Mouse (Mus musculus): ENCODE measurements around the gene Ltbp3. TPM values are rescaled to one million over a fixed set of nuclear protein-coding genes. Genes with fewer than 3 reads are reported as not detected.

Ltbp3 gene
- polyA plus RNA-seq, 1 experiment, result 18.4 TPM

DNA sequence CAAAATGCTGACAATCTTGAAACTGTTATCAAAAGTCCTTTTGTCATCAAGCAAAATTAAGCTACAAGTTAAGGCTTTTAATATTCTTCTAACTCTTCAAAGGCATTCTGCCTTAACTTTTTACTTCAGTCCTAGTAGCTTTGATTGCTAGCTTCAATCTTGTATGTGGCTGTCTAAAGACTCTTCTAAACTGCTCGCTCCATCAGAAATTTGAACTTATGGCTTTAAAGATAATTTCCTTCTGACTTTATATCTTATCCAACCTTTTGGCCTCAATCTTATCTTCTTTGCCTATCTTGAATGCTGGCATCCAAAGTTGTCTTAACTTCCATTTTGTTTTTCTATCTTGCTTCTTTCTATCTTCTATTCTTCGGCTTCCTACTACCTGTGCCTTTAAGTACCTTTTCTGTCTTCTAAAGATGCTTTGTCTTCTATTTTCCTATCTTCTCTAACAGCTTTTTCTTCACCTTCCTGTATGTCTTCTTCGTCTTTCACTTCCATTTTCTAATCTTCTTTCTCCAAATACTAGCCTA lies 60.8 kb downstream of the Ltbp3 start:
- WGBS, result under 1% methylated on average over 3 of the region's 3 CpGs
- DNase-seq (ENCODE audit: low read depth, low spot score), result no peak

DNA sequence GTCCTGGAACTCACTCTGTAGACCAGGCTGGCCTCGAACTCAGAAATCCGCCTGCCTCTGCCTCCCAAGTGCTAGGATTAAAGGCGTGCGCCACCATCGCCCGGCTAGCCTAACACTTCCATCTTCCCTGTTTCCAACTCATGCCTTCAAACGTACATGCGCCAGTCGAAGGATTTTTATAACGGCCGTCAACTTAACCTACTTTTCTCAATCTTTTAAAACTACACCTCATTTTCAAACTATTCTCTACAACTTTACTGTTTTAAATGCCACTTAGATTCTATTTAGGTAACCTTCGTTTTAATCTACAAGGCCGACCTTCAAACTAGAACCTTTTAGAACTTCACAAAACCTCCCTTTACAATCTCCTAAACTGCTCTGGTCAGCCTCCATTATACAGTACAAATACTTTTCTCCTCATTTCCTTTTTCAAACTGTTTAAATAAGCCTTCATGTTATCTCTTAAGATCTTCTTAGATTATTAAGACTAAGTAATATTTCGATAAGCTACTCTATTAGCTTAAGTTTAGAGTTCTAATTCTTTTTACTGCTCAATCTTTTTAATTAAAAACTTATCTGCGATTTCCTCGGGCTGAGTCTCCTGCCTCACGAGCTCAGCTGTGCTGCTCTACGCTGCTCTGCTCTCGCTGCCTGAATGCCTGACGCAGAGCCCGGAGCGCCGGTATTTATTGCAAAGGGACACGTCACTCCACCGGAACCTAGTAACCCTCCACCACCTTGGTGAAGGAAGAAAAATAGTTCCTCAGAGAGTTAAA lies 61.5 kb downstream of the Ltbp3 start:
- WGBS, result under 1% methylated on average over 25 of the region's 25 CpGs
- peak; percentile 92 for DNase-seq (ENCODE audit: low read depth, low spot score)

DNA sequence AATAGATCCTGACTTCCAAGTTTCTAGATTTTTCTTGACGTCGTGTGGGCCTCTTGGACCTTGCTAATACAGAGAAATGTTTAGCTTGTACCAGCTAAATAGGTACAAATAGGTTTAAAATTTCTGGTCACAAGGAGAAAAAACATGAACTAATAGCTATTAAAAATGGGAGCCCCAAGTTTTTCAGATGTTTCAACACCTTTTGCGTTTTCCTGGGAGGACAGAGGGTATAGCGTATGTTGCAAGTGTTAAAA lies 62.0 kb downstream of the Ltbp3 start:
- 0% methylated on average over 4 of the region's 4 CpGs for WGBS
- no peak for DNase-seq (ENCODE audit: low read depth, low spot score)

DNA sequence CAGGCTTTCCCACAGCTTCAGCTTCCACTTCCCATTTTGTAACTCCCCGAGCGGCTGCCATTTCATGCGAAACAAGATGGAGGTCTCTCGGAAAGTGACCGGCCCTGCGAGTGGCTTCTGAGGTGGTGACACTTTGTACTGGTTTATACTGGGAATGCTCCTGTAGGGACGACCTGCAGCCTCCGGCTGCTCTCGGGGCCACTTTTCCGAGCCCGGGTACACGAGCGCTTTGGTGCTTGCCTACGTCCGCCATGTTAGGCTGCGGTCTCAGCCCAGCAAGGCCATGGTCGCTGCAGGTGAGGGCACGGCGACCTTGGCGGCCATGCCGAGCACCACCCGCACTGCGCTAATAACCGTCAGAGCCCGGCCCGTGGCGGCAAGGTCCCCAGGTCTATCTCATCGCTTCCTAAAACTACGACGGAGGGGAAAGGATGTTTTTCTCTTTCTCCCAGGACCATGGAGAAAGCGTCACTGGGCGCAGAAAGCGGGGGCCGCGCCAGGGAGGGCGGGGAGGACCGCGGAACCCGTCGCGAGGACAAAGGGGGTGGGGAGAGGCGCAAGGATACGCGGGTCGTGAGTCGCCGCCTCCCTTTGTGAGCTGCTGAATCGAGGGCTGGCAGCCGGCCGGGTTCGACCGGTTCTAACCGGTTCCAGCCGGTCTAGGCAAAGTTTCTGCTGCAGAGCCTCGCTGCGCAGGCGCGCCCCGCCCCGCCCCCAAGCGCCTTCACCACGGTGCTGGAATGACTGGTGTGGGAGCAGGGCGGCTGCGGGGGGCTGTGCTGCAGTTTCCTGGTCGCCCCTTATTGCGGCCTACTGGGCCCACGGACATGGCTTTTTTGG lies 62.6 kb downstream of the Ltbp3 start:
- peak; percentile 91 for DNase-seq (ENCODE audit: low read depth, low spot score)
- WGBS, result under 1% methylated on average over 67 of the region's 67 CpGs

GRCm38 (mm10) chr19:5803881-5804279 lies 63.2 kb downstream of the Ltbp3 start:
- 1% methylated on average over 16 of the region's 16 CpGs for WGBS
- no peak for DNase-seq (ENCODE audit: low read depth, low spot score)

- 34% methylated on average over 8 of the region's 8 CpGs for WGBS
- DNase-seq (ENCODE audit: low read depth, low spot score), result no peak
Measured at GRCm38 (mm10) chr19:5804371-5804899, 63.7 kb downstream of the Ltbp3 start.

GRCm38 (mm10) chr19:5806051-5806808 lies 65.5 kb downstream of the Ltbp3 start:
- DNase-seq (ENCODE audit: low read depth, low spot score), result no peak
- WGBS, result 21% methylated on average over 8 of the region's 8 CpGs

DNA sequence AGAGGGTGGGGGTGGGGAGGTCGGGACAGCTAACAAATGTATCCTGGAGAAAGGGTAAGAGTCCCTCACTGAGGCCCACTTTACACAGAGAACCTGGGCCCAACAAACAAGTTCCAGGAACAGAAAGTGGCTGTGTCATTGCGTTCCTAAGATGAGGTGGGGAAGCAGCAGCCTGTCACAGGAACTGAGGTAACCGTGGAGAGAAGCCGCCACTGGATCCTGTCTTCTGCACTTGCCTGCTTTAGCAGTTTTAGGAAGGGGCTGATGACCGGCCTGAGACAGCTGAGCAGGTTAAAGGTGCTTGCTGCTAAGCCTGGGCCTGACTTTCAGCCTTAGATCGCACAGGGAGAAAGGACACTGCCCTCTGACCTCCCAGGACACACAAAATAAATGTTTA lies 66.1 kb downstream of the Ltbp3 start:
- 57% methylated on average over 6 of the region's 6 CpGs for WGBS
- DNase-seq (ENCODE audit: low read depth, low spot score), result no peak

GRCm38 (mm10) chr19:5807740-5808139 lies 67.0 kb downstream of the Ltbp3 start:
- WGBS, result 82% methylated on average over 3 of the region's 3 CpGs
- no peak for DNase-seq (ENCODE audit: low read depth, low spot score)

Other genes starting within 250 kb of the Ltbp3 start
- gene 1700020D05Rik, start 237.1 kb upstream of the Ltbp3 start, polyA plus RNA-seq (2012; rRNA removed), result 0.14 and 0.15 TPM in 2 replicates
- gene Snx32, start 230.4 kb upstream of the Ltbp3 start, polyA plus RNA-seq (2012; rRNA removed), result 3.2 and 3.7 TPM in 2 replicates
- gene Ovol1, start 180.3 kb upstream of the Ltbp3 start, polyA plus RNA-seq (2012; rRNA removed), result 26.6 and 45.5 TPM in 2 replicates
- gene Ap5b1, start 172.9 kb upstream of the Ltbp3 start, polyA plus RNA-seq (2012; rRNA removed), result 11.9 and 19.5 TPM in 2 replicates
- gene Rnaseh2c, start 139.0 kb upstream of the Ltbp3 start, polyA plus RNA-seq (2012; rRNA removed), result 45.1 and 47.1 TPM in 2 replicates
- gene Kat5, start 130.7 kb upstream of the Ltbp3 start, polyA plus RNA-seq (2012; rRNA removed), result 43.6 and 54.2 TPM in 2 replicates
- gene Rela, start 103.4 kb upstream of the Ltbp3 start, polyA plus RNA-seq (2012; rRNA removed), result 46.7 and 47.6 TPM in 2 replicates
- 34.3 and 39.7 TPM in 2 replicates for gene Sipa1, start 77.2 kb upstream of the Ltbp3 start, polyA plus RNA-seq (2012; rRNA removed)
- 71.1 and 90.9 TPM in 2 replicates for gene Map3k11, start 52.2 kb upstream of the Ltbp3 start, polyA plus RNA-seq (2012; rRNA removed)
- 71.8 and 89.0 TPM in 2 replicates for gene Pcnx3, start 52.0 kb upstream of the Ltbp3 start, polyA plus RNA-seq (2012; rRNA removed)
- gene Kcnk7, start 36.5 kb upstream of the Ltbp3 start, polyA plus RNA-seq (2012; rRNA removed), result 0.18 TPM in 1 of 2 replicates, not detected in the other
- 45.1 and 63.8 TPM in 2 replicates for gene Ehbp1l1, start 14.6 kb upstream of the Ltbp3 start, polyA plus RNA-seq (2012; rRNA removed)
- 65.4 and 79.8 TPM in 2 replicates for gene Fam89b, start 11.3 kb upstream of the Ltbp3 start, polyA plus RNA-seq (2012; rRNA removed)
- gene Scyl1, start 30.5 kb downstream of the Ltbp3 start, polyA plus RNA-seq (2012; rRNA removed), result 53.6 and 70.8 TPM in 2 replicates
- 24.6 and 48.3 TPM in 2 replicates for gene Frmd8, start 134.4 kb downstream of the Ltbp3 start, polyA plus RNA-seq (2012; rRNA removed)
- gene Slc25a45, start 136.9 kb downstream of the Ltbp3 start, polyA plus RNA-seq (2012; rRNA removed), result 16.0 and 122 TPM in 2 replicates
- 1.1 and 2.1 TPM in 2 replicates for gene Tigd3, start 153.2 kb downstream of the Ltbp3 start, polyA plus RNA-seq (2012; rRNA removed)
- gene Dpf2, start 172.1 kb downstream of the Ltbp3 start, polyA plus RNA-seq (2012; rRNA removed), result 69.6 and 84.6 TPM in 2 replicates
- 20.1 and 26.0 TPM in 2 replicates for gene Cdc42ep2, start 183.9 kb downstream of the Ltbp3 start, polyA plus RNA-seq (2012; rRNA removed)
- gene Pola2, start 223.3 kb downstream of the Ltbp3 start, polyA plus RNA-seq (2012; rRNA removed), result 44.6 and 56.0 TPM in 2 replicates
- gene Slc22a20, start 245.2 kb downstream of the Ltbp3 start, polyA plus RNA-seq (2012; rRNA removed), result 0.05 TPM in 1 of 2 replicates, not detected in the other